Mouse (Mus musculus) lung, embryonic 14.5 days (tissue): Measurements from ENCODE around the gene Gm14214. TPM values are rescaled to one million over a fixed set of nuclear protein-coding genes. Genes with fewer than 3 reads are reported as not detected.

Experiments
- ATAC-seq: fragments of 200-750 bp; cut with Nextera tagmentation; 2 replicates; pipeline ENCODE4 v1.8.0; 2017; ENCODE audit warnings: mild to moderate bottlenecking, moderate TSS enrichment, moderate library complexity; ENCODE audit not compliant: insufficient read depth
- DNase-seq: peaks from one replicate; pipeline ENCODE4 v3.0.0-alpha.2; 2015
- H3K27ac ChIP-seq: fragments of 300-500 bp; sonication (generic); 2 replicates; pipeline ENCODE4 v1.5.1; 2014; ENCODE audit warnings: low read depth, mild to moderate bottlenecking, moderate library complexity
- H3K27me3 ChIP-seq: fragments of 300-500 bp; sonication (generic); 2 replicates; pipeline ENCODE4 v1.6.1; 2014; ENCODE audit warnings: low read length, control low read depth; ENCODE audit not compliant: insufficient read depth
- H3K36me3 ChIP-seq: fragments of 300-500 bp; sonication (generic); 2 replicates; pipeline ENCODE4 v1.6.1; 2014; ENCODE audit warnings: control low read depth; ENCODE audit not compliant: insufficient read depth
- H3K4me1 ChIP-seq: fragments of 300-500 bp; sonication (generic); 2 replicates; pipeline ENCODE4 v1.6.1; 2014; ENCODE audit warnings: antibody characterized with exemption, control low read depth; ENCODE audit not compliant: insufficient read depth
- H3K4me2 ChIP-seq: fragments of 300-500 bp; sonication (generic); 2 replicates; pipeline ENCODE4 v1.6.1; 2014; ENCODE audit warnings: mild to moderate bottlenecking
- H3K4me3 ChIP-seq: fragments of 300-500 bp; sonication (generic); 2 replicates; pipeline ENCODE4 v1.5.1; 2014; ENCODE audit warnings: low read depth, low read length
- H3K9ac ChIP-seq: fragments of 300-500 bp; sonication (generic); 2 replicates; pipeline ENCODE4 v1.6.1; 2014
- H3K9me3 ChIP-seq: fragments of 300-500 bp; sonication (generic); 2 replicates; pipeline ENCODE4 v1.6.1; 2016; ENCODE audit warnings: low read depth, low read length, control low read depth
- CTCF ChIP-seq: IDR thresholded peaks from 2 replicates; pipeline ENCODE4 v1.5.1; 2016; ENCODE audit warnings: antibody characterized with exemption, low read depth
- WGBS: fragments of 180-500 bp; shearing (Covaris S2); extraction: QIAGEN DNeasy Blood & Tissue Kit; methylation state at CpG from one replicate; pipeline ENCODE4 v1.1.7; 2014; 5-methylcytosine and 5-hydroxymethylcytosine counted together
- polyA plus RNA-seq: library from polyadenylated mRNA; unstranded; fragments of >200 nt; fragmentation: Nextera tagmentation; extraction: Ambion mirVana; gene quantifications from 2 replicates; pipeline ENCODE4 v1.2.1, GENCODE M21; 2014

Gm14214 gene
- polyA plus RNA-seq = not detected in 2 replicates

DNA sequence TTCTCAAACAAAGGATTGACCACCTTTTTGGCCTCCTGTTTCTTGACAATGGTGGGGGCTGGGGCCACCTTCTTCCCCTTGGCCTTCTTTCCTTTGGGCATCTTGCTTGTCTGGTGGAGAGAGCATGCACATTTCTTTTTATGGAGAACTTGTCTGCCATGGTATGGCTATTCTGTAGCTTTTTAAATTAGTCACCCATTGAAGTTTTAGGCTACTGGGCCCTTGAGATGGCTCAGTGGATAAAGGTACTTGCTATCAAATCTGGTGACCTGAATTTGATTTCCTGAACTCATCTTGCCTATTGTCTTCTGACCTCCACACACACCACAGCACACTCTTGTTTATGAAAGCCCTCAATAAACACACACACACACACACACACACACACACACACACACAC lies at the start of gene Gm14214:
Gm14214 (minus strand) TSS at position 101 of the 400 bp plus-strand sequence.
- ATAC-seq = no peak
- H3K27me3 ChIP-seq = no peaks in the 10 kb centered on the region
- no peaks in the 10 kb centered on the region for H3K9me3 ChIP-seq
- no peak within 1 kb of the TSS for H3K9ac ChIP-seq
- DNase-seq = no peak
- no peak within 1 kb of the TSS for H3K4me3 ChIP-seq
- no peak within 1 kb of the TSS for H3K27ac ChIP-seq
- H3K36me3 ChIP-seq = no peaks in the 10 kb centered on the region
- H3K4me1 ChIP-seq = 0 out of 2 replicates have a peak, but pooled peaks cover 8% of the 10 kb centered on the region
- no peak for TF ChIP-seq CTCF
- H3K4me2 ChIP-seq = no peak within 1 kb of the TSS

DNA sequence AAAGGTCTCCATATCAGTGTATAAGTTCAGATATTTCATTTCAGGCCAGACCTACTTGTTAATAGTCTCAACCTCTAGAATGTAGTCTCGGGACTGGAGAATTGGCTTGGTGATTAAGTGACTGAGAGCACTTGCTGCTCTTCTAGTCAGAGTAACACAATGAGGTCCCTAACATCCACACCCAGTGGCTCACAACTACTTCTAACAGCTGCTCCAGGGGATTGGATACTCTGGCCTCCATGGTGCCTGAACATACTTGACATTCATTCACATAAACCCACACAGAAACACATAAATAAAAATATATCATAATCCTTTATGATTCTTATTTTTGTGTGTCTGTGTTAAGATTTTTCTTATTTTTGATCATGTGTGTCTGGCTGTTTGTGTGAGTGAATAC lies 48.8 kb upstream of the Gm14214 start:
- Histone ChIP-seq H3K27ac (no peak overlapping the region), H3K4me2 (no peak overlapping the region), H3K9ac (no peak overlapping the region), H3K27me3 (no peaks in the 10 kb centered on the region), H3K4me3 (no peak overlapping the region), H3K9me3 (no peaks in the 10 kb centered on the region), H3K4me1 (peaks cover 3% of the 10 kb centered on the region; the same call in 1 of the 2 replicates), H3K36me3 (0 out of 2 replicates have a peak, but pooled peaks cover 6% of the 10 kb centered on the region)
- WGBS = 45% methylated on average over 1 of the region's 1 CpGs
- TF ChIP-seq CTCF = no peak
- no peak for ATAC-seq
- DNase-seq = no peak

DNA sequence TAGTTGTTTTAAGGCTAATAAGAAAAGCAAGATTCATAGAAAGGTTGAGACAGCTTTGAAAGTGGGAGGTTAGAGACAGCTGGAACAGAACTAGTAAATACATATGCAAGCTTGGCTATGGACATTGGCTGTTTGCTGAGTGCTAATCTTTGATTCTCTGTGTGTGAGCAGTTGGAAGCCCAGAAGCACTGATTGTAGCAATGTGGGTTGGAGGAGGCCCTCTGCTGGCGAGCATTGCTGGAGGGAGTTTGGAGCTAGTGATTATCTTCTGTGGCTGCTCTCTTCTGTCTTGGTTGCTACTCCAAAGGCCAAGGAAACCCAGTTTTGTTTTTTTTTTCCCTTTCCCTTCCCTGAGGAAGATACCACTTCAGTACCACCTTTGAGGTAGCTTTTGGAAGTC lies 48.0 kb upstream of the Gm14214 start:
- TF ChIP-seq CTCF = peak; percentile 42
- 38% methylated on average over 1 of the region's 1 CpGs for WGBS
- Histone ChIP-seq H3K4me1 (peaks cover 3% of the 10 kb centered on the region; the same call in 1 of the 2 replicates), H3K4me2 (no peak overlapping the region), H3K36me3 (0 out of 2 replicates have a peak, but pooled peaks cover 6% of the 10 kb centered on the region), H3K9ac (no peak overlapping the region), H3K27me3 (no peaks in the 10 kb centered on the region), H3K27ac (no peak overlapping the region), H3K4me3 (no peak overlapping the region), H3K9me3 (no peaks in the 10 kb centered on the region)
- no peak for ATAC-seq
- DNase-seq = peak; percentile 44

DNA sequence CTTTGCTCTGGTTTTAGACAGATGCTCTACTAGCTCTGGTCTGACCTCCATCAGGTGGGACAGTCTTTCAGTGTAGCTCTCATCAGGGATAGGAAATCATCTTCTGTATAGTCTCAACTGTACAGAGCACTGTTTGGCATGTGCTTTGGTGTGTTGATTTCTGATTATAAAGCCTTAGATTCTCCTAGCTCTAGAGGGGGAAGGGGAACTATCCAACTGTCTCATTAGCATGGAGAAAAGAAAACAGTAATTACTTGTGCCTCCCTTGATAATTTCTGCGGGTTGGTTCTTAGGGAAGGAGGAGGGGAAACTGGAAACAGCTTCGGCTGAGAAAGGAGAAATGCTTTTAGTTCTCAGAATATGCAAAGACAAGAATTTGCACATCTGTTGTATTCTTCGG lies 47.3 kb upstream of the Gm14214 start:
- ATAC-seq = no peak
- DNase-seq = no peak
- Histone ChIP-seq H3K4me1 (peaks cover 3% of the 10 kb centered on the region; the same call in 1 of the 2 replicates), H3K36me3 (0 out of 2 replicates have a peak, but pooled peaks cover 3% of the 10 kb centered on the region), H3K9me3 (no peaks in the 10 kb centered on the region), H3K27ac (0 out of 2 replicates have a peak overlapping the region, but pooled peaks have one; percentile 37), H3K27me3 (no peaks in the 10 kb centered on the region), H3K9ac (no peak overlapping the region), H3K4me3 (no peak overlapping the region), H3K4me2 (no peak overlapping the region)
- TF ChIP-seq CTCF = no peak
- WGBS = 63% methylated on average over 3 of the region's 3 CpGs

DNA sequence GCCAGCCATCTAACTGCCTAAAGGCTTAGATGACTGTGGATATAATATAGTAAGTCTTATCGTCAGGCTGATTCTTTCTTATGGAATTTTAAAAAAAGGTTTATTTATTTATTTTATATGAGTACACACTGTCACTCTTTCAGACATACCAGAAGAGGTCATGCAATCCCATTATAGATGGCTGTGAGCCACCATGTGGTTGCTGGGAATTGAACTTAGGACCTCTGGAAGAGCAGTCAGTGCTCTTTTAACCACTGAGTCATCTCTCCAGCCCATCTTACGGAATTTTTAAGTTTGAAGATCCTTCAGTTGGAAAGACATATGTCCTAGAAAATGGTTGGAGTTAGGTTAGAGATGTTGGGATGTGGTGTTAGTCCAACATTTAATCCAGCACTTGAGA lies 43.6 kb upstream of the Gm14214 start:
- H3K27me3 ChIP-seq = no peaks in the 10 kb centered on the region
- no peak overlapping the region for H3K9ac ChIP-seq
- H3K4me1 ChIP-seq = peaks cover 7% of the 10 kb centered on the region; the same call in 1 of the 2 replicates
- no peak for ATAC-seq
- no peak overlapping the region for H3K4me2 ChIP-seq
- 73% methylated on average over 2 of the region's 2 CpGs for WGBS
- H3K27ac ChIP-seq = no peak overlapping the region
- no peak for TF ChIP-seq CTCF
- H3K9me3 ChIP-seq = no peaks in the 10 kb centered on the region
- no peak for DNase-seq
- H3K36me3 ChIP-seq = no peaks in the 10 kb centered on the region; the same call in 1 of the 2 replicates
- H3K4me3 ChIP-seq = no peak overlapping the region

DNA sequence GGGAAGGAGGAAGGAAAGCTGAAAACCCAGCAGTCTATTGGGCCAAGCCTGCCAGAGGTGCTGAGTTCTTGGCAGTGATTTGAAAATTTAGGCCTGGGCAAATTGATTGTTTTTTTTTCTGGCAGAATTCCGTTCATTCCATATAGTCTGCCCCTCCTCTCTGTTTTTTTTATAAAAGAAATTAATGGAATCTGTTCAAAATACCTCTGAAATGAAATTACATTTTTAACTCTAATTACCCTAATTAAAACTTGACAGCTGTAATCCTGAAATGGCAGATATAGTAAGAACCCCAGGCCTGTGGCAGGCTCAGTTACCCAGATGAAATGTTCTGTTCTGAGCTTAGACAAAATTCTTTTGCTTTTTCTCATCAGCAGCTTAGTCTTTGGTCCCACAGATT lies 41.0 kb upstream of the Gm14214 start:
- ATAC-seq (no peak), DNase-seq (no peak)
- Histone ChIP-seq H3K4me1 (peaks cover 7% of the 10 kb centered on the region; the same call in 1 of the 2 replicates), H3K9ac (no peak overlapping the region), H3K4me2 (no peak overlapping the region), H3K27ac (0 out of 2 replicates have a peak overlapping the region, but pooled peaks have one; percentile 3), H3K4me3 (no peak overlapping the region), H3K27me3 (no peaks in the 10 kb centered on the region), H3K36me3 (no peaks in the 10 kb centered on the region; the same call in 1 of the 2 replicates), H3K9me3 (no peaks in the 10 kb centered on the region)
- no peak for TF ChIP-seq CTCF
- WGBS = 21% methylated on average over 1 of the region's 1 CpGs

DNA sequence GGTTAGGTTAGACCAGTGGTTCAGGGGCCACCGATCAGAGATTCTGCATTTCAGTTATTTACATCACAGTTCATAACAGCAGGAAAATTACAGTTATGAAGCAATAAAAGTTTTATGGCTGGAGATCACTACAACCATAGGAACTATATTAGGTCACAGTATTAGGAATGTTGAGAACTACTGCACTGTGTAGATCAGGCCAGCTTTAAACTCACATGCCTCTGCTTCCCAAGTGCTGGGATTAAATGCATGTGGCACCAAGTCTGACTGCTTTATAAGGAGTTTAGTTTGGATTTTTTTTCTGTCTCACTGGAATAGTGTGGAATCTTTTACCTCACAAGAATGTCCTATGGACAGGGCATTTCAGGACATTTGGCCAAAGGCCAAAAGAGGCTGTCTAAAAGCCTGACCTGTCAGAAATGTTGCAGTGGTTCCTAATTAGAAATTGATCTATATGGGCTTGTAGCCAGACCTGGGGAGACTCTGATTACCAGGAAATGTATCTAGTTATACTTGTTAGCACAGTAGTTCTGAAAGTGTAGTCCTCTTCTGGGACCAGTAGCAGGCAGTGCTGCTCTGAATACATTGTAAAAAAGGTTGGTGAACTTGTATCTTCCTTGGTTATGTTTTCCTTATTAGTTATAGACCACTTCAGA lies 39.4 kb upstream of the Gm14214 start:
- Histone ChIP-seq H3K4me3 (no peak overlapping the region), H3K27ac (no peak overlapping the region), H3K36me3 (no peaks in the 10 kb centered on the region; the same call in 1 of the 2 replicates), H3K4me2 (no peak overlapping the region), H3K4me1 (peaks cover 7% of the 10 kb centered on the region; the same call in 1 of the 2 replicates), H3K9ac (no peak overlapping the region), H3K27me3 (no peaks in the 10 kb centered on the region), H3K9me3 (no peaks in the 10 kb centered on the region)
- DNase-seq (peak; percentile 46), ATAC-seq (peak; percentile 47; the same call in 1 of the 2 replicates)
- no peak for TF ChIP-seq CTCF
- WGBS = 66% methylated on average over 1 of the region's 1 CpGs
